Mouse (Mus musculus) cerebellum, adult 18-20 months (tissue): ENCODE measurements around the gene Daam2.

Experiments used
- DNase-seq, 2 experiments: peaks; one replicate each; pipeline ENCODE4 v3.0.0; 2021

The Daam2 gene

DNA sequence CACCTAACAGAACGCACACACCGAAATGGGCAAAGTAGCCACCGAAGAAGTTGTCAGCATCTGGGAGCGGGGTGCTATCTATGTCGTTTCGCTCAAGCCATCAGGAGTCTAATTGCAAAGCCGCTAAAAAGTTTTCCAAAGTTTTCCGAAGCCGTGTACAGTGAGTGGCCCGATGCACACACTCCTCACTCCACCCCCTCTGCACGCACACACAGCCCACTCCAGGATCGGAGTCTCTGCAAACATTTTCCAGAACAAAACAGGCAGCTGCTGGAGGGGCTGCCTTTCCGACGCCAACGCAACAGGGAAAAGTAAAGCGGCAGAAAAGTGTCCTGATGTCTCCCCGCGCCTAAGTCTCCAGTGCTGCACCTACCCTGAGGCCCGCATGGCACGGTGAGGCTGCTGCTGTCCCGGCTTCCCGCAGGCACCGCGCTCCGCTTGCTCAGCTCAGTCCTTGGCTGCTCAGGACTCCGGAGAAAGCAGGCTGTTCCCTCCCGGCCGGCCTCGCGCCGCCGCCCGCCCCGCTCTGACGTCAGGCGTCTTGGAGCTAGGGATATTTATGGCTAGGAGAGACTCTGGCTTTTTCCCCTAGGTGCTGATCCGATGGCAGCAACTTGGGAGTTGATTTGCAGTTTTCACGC lies at the start of gene Daam2:
Daam2 (minus strand) TSS at position 514 of the 641 bp plus-strand sequence.
- DNase-seq: peak; percentile 93 to 96

DNA sequence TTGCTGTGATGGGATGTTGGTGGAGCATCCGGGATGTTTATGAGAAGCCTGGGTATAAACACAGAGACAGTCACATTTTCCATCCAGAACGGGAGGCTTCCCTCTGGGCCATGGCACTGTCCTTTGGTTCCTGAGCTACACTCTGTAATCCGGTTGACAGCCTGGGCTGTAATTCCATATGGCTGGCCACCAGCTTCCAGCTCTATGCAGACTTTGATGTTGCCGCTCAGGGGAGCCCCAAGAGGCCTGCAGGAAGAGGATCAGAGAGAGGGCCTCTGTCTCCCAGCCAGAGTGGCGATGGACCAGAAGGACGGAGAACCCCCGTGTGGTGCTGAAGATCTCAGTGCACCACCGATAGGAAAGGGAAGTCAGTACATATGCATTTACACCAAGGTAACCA lies 46.2 kb upstream of the Daam2 start:
- DNase-seq: peak; percentile 20 to 24

DNA sequence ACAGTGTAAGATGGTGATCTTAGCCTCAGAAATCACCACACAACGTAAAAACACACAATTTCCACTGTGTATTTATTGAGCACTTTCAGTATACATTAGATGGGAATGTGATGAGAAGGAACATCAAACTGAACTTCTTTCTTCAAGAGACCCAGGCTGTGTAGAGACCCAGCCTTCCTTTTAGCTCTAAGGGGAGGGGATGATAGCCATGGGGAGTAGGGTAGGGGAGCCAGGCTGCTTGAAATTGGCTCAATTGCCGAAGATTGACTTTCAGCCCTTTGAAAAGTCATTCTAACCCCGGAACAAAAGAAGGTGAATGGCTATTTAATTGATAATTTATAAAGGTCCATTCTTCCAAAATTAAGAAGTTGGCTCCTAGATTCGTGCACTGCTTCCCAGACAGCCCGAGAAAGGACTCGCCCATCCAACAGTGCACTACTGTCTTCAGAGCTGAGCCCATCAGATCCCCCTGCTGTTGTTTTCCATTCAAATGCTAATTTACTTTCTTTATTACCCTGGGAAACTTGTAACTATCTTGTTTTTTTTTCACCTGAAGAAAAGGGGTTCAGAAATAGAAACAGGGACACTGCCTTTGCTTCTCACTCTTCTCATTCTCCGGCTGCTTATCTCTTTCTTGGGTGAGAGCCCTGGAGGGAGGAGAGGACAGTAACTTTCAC lies 43.3 kb upstream of the Daam2 start:
- DNase-seq: no peak

DNA sequence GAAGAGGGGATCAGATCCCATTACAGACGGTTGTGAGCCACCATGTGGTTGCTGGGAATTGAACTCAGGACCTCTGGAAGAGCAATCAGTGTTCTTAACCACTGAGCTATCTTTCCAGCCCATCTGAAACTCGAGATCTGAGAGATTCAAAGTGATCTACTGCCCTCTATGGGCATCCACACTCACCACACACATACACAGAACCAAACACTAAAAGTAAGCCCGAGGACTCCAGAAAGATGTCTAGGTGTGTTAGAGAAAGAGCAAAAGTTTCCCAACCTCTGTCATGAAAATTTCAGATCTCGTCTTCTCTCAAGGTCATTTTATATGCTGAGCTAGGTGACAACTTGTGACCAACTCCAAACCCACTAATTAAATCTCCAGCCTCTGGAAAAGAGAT lies 41.3 kb upstream of the Daam2 start:
- no peak for DNase-seq

DNA sequence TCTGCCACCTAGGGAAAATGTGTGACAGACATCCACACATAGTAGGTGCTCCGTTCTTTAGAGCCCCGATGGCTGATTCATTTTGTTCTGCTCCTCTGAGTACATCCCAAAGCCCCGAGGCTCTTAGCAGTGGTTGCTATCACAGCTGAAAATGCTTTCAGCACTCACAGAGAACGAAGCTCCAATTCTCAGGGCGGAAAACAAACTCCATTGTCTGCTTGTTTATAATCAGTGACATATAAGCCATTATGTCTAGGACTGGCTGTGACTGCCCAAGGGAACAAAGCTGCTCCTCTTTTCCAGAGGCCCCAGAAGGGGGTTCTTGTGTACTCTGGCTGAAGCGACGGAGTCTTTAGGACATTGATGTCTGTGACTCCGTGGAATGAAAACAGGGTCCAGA lies 25.9 kb upstream of the Daam2 start:
- no peak for DNase-seq

DNA sequence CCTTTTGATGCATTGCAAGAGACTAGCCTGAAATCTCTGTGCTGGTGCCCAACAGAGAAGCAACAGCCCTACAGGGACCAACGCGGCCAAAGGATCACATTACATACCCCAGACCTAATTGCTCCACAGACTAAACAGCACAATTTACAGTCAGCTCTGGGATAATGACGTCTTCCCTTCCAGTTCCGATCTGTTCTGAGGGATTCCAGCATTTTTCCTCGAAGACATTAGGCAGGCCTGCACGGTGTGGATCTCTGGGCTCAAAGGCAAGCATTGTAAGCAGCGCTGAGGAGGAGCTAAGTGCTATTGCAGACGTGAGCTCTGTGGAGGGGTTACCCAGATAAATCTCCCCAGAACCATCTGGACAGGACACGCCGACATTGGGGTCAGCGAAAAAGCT lies 18.3 kb upstream of the Daam2 start:
- no peak for DNase-seq

DNA sequence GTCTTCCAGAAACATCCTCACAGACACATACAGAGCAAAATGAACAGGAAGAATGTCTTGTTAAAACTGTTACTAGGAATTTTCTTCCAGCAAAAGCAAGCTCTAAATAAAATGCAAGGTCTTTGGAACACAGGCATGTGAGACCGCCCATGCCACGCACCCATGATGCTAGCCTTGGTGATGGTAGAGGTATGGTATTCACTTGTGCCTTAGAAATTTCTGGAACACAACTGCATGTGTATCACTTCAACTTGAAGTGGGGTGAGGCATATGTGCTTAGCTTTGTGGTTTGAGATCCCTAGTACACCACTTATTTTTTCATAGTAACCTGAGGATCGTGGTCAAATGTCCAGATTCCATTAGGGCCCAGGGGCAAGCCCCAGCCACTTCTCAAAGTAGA lies 13.2 kb upstream of the Daam2 start:
- no peak for DNase-seq

DNA sequence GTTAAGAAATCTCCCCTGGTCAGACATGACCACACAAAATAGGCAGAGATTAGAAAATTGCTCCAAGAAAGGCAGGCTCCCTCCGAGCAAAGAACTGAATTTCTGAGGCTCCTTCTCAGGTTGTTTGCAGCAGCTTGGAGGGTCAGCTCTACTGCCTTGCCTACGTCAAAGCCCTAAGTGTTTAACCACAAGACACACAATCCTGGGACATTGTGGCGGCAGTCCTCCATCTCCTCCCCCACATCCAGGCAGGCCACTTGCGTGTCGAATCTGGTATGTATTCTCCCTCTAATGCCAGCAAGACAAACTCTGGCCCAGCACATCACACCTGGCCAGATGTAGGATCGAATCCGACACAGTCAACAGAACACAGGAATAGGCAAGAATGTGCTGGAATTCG lies 4.6 kb upstream of the Daam2 start:
- no peak for DNase-seq

DNA sequence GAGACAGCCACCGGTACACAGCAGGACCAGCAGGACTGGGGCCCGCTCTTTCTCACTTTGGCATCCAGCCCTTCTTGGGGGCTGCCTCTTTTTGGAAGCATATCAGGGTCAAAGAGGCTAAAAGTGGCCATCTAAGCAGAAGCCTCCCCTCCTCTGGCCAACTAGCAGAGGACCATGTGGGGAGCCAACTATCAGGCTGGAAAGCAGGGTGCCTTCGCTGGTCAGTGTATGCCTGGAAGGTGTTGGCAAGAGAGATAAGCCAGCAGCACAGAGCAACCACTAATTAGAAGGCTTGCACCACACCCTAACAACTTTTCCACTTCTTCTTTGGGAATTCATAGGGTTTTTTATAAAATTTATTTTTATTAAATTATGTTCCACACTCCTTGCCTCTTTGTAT lies 346 bp upstream of the Daam2 start:
- no peak for DNase-seq

DNA sequence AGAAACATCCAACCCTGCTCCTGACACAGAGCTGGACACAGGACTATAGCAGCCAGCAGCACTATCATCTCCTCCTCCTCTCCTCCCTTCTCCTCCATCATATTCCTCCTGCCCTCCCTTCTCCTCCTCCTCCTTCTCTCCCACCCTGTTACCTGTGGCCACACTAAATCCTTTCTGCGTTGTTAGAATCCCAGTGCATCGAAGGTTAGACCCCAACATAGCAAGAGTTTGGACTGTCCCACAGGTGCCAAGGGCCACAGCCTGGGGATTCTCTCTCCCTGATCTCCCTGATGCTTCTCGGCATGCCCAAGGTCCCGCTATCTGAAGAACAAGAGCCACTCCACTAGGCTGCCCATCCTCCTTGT lies 745 bp downstream of the Daam2 start:
- no peak for DNase-seq

DNA sequence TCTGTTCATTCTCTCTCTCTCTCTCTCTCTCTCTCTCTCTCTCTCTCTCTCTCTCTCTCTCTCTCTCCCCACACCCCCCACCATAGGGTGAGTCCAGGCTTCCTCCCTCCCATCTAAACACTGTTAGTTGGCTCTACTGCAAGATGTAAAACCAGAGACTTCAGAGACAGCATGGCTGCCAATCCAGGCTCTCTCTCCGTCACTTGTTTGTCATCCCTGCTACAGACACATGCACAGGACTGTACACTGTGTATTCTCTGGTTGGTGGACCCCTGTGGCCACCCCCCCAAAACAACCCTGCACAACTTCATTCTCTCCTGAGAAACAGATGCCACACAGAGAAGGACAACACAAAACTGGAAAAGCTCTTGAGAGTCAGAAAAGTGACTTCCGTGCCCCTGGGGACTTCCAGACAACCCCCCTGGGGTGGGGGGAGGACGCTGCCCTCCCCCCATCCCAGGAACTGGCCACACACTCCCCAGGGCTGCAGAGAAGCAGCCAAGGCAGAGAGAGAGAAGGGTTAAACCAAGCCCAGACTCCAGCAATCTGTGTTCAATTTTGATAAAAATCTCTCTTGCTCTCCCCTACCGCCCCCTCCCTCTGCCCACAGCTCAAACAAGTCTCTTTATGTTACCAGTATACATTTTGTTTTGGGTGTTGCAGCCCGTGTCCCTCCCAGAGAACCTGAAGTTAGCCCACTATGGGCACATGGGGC lies 1.3 kb downstream of the Daam2 start:
- peak in 1 of 2 experiments; percentile 30 for DNase-seq

DNA sequence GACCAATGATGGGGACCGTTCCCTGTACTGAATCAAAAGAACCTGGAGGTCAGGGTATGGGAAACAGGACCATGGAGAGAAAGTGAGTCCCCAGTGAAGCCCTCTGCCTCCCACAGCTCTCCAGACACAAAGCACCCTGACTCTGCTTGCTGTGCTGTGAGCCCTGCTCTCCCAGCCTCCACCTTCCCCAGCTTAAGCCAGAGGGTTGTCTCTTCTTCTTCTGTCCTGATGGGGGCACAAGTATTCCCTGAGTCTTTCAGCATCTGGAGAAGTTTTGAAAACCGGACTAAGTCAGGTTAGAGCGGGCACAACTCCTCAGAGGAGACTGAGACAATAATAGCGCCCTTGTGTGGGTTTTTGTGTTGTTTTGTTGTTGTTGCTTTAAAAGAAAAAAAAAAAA lies 2.2 kb downstream of the Daam2 start:
- no peak for DNase-seq

DNA sequence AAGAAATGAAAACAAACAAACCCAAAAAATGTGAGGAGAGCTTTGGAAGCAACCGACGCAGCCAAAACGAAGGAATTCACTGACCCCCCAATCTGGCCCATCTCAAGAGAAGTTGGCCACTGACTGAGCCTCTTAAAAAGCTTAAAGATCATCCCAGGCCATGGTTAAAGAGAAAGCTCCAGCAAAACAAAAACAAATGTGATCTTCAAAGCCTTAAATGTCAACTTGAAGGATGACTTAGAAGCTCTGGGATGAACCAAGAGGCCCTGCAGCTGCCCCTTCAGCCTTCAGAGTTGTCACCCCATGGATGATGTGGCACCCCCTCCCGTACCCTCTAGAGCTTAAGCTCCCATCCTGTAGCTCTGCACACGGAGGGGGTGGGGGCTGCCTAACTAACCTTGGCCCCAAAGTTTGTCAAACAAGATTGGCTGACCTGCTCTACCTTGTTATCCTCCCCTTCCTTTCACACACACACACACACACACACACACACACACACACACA lies 4.3 kb downstream of the Daam2 start:
- DNase-seq: no peak

DNA sequence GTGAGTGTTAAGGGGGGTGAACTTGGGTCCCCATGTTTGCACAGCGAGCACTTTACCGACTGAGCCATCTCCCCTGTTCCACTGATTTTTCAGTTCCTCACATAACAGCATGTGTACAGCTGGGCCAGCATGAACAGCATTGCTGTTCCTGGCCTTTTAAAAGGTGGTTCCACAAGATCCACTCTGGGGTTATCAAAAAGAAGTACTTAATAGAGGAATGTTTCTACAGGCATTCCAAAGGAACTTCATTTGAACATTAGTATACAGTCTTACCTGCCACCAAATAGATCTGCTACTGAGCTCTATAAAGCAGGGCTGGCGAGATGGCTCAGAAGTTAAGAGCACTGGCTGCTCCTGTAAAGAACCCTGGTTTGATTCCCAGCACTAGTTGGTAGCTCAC lies 8.0 kb downstream of the Daam2 start:
- no peak for DNase-seq

DNA sequence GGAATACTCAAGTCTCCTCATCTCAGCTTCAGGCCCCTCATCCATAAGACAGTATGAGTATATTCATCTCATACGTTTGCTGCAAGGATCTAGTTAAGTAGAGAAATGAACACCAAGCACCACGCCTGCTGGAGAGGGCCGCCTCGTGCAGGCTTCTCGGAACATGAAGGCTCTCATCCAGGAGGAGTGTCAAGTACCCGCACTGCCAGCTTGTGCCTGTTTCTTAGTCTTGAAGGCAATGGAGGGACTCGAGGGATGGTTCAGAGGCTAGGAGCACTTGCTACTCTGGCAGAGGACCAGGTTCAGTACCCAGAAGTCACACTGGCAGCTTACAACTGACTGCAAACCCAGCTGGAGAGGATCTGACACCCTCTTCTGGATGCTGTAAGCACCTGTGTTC lies 12.2 kb downstream of the Daam2 start:
- DNase-seq: peak; percentile 20 to 25

DNA sequence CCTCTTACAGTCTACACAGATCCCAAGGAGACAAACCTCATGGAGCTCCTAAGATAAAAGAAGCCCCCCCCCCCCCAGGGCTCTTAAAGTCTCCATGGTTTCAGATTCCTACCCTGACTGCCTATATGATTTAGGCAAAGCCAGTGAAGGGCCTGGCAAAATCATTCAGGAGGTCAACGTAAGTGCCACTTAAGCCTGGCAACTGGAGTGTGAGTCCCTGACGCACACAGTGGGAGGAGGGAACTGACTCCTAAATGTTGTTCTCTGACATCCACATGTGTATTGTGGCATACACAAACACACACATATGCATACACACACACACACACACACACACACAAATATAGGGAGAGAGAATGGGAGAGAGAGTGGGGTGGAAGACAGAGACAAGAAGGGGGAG lies 12.7 kb downstream of the Daam2 start:
- DNase-seq: no peak

DNA sequence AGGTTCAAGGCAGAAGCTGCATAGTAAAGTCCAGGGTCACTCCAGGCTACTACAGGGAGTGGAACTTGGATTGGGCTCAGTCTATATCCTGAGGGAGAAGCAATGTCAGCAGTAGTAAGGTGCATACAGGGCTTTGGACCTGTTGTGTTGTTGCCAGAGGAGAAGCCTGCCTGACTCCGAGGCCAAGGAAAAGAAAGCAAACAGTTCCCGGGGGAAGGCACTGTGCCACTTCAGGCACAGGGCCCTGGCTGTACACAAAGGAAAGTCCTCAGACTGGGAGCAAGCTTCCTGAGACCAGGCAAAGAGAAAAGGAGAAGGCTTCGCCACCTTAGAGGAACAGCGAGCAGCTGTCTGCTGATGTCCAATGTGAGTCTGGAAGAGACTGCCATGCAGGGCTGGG lies 18.1 kb downstream of the Daam2 start:
- DNase-seq: peak in 1 of 2 experiments; percentile 42

DNA sequence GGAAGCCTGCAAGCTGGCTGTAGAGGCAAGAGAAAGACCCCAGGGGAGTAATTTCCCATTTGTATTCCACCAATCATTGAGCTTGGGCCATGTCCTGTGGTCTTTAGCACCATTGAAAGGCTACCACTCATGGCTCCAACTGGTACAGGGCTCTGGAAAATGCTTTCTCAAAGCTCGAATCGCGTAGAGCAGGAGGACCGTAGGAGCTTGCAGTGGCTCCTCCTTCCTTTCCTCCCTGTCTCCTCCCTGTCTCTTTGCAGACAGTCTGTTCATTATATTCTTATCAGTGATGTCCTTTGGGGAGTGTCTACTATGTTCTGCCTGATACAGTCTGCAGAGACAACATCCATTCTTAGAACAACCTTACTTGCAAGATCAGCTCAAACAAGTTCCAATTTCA lies 18.7 kb downstream of the Daam2 start:
- DNase-seq: no peak

DNA sequence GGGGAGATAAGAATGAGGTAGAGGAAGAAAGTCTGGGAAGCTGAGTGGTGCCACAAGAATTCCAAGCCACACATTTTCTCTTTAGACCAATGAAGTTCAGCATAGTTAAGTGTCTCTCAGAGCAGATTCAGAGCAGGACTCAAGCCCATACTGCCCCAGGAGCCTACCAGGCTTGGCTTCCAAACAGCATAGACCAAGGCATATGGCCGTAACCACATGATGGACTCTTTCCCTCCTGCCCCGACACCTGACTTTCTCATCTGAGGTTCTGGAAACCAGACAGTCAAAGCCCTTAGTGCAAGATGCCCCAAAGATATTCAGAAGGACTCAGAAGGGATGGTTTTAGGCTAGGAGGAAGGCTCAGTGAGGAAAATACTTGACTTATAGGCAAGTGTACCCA lies 19.6 kb downstream of the Daam2 start:
- DNase-seq: peak; percentile 60 to 71

DNA sequence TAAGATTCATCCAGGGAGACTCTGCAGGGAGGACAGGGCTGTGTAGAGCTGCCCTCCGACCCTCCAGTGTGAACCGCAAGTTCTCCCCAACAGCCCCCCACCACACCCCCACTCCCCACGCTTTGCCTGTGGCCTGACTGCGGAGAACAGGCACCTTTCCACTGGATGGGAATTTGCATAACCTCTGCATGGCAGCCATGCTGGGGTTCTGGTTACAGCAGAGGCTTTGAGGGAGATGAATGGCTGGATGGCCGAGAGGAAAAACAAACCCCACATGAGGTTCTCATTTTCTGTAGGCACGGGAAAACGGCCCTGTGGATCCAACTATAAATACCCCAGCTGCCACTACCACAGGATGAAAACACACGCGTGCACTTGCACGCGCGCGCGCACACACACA lies 23.4 kb downstream of the Daam2 start:
- no peak for DNase-seq

DNA sequence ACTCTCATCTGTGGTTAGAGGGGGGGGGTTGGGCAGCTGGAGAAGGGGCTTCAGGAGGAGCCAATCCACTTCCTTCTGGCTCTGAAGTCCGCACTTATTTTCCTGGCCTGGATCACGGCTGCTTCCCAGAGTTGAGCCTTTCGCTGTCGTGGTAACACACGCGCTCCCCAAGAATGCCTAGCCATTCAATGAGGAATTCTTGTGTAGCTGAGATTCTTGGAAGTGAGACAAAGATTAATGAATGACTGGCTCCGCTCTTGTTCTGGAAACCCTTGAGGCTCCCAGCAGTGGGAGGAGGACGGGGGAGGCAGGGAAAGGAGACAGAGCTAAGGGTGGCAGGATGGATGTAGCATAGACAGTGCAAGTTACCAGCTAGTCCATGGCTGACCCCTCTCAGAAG lies 24.9 kb downstream of the Daam2 start:
- DNase-seq: no peak

DNA sequence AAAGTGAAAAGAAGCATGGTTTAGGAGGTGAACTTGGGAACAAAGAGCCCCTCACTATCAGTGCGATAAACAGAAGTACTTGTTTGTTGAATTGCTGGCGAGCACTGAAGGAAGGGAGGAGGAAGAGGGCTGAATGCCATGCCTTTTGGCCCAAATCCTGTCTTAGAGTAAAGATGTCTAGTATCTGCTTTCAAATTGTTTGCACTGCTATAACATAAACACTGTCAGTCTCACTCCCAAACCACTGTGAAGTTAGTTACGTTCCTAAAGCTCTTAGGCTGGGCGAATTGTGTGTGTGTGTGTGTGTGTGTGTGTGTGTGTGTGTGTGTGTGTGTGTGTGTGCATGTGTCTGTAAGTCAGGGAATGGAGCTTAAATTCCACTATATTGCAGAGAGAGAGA lies 28.6 kb downstream of the Daam2 start:
- DNase-seq: no peak

DNA sequence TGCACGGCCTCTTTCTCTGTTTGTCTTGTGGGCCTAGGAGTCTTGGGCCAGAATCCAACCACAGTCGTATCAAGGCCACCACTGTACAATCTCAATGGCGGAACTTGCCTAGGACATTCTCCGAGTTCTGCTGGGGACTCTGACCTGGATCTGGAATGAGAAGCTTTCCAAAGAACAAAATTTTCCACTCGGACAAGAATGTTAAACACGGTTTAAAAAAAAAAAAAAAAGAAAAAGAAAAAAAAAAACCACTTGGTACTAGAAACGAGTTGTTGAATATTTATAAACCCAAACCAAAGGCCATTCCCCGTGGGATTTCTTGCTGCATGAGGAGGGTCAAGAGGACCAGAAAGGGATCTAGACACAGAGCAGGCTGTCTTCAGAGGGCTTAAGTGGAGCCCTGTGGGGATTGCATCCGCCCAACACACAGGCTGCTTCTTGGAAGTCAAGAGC lies 29.9 kb downstream of the Daam2 start:
- DNase-seq: no peak

DNA sequence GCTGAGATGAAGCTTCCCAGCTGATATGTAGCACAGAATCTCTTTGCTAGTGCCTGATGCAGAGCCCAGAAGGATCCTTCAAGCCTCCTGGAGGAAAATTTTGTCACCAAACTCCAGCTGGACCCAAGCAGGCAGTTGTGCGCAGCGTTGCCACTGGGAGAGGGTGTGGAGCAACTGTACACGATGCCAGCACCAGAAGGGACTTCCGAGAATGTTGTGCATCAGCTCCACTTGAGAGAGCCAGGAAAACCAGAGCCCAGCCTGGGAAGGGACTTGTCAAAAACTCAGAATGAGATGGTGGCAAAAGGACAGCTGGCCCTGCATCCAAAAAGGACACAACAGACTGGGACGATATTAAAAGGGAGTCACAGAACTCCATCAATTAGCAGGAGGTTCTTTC lies 32.5 kb downstream of the Daam2 start:
- no peak for DNase-seq
